Mouse (Mus musculus) MEL (cell line): ENCODE results near the gene Dlgap1. TPM values are rescaled to one million over a fixed set of nuclear protein-coding genes. Genes with fewer than 3 reads are reported as not detected.
A peak's percentile ranks its signal among the peaks of the same experiment; 100 is the strongest.

ENCODE experiments used
- DNase-seq: peaks from one replicate; pipeline ENCODE4 v3.0.0; 2011; ENCODE audit warnings: low read depth, low spot score
- H3K27ac ChIP-seq: 2 replicates; pipeline ENCODE4 v1.5.1; 2012; ENCODE audit warnings: low read depth, mild to moderate bottlenecking, control low read depth, low read length, moderate library complexity; ENCODE audit not compliant: control insufficient read depth
- H3K27me3 ChIP-seq, 2 experiments: fragments of 150-350 bp in 1 of 2; sonication (generic) in 1 of 2; 2 replicates each; pipeline ENCODE4 v1.6.1; 2012; ENCODE audit warnings: low read length in 2 of 2, mild to moderate bottlenecking in 2 of 2, improper control_type of control experiment in 1 of 2, moderate library complexity in 1 of 2; ENCODE audit not compliant: insufficient read depth in 2 of 2, control insufficient read depth in 1 of 2
- H3K36me3 ChIP-seq, 2 experiments: 2 replicates each; pipeline ENCODE4 v1.6.1; 2012 to 2014; ENCODE audit warnings: low read length in 2 of 2, improper control_type of control experiment in 1 of 2, inconsistent platforms in 1 of 2, mild to moderate bottlenecking in 1 of 2; ENCODE audit not compliant: insufficient read depth in 2 of 2, control insufficient read depth in 1 of 2
- H3K4me1 ChIP-seq, 2 experiments: fragments of 150-350 bp in 1 of 2; sonication (generic) in 1 of 2; 2 replicates each; pipeline ENCODE4 v1.6.1; 2012; ENCODE audit warnings: low read length in 2 of 2, improper control_type of control experiment in 1 of 2, mild to moderate bottlenecking in 1 of 2; ENCODE audit not compliant: insufficient read depth in 2 of 2, control insufficient read depth in 1 of 2
- H3K4me3 ChIP-seq, 2 experiments: fragments of 150-350 bp in 1 of 2; sonication (generic) in 1 of 2; 2 replicates each; pipeline ENCODE4 v1.5.1; 2012; ENCODE audit warnings: low read depth in 2 of 2, low read length in 2 of 2, mild to moderate bottlenecking in 2 of 2, moderate library complexity in 2 of 2, control low read depth in 1 of 2, improper control_type of control experiment in 1 of 2; ENCODE audit not compliant: control insufficient read depth in 1 of 2, insufficient read depth in 1 of 2
- H3K79me2 ChIP-seq: 2 replicates; pipeline ENCODE4 v1.6.1; 2012; ENCODE audit warnings: mild to moderate bottlenecking, low read length, moderate library complexity; ENCODE audit not compliant: control insufficient read depth, poor library complexity, insufficient read depth
- H3K9ac ChIP-seq: 2 replicates; pipeline ENCODE4 v1.6.1; 2012; ENCODE audit warnings: low read depth, mild to moderate bottlenecking, control low read depth, low read length, moderate library complexity; ENCODE audit not compliant: control insufficient read depth, poor library complexity, severe bottlenecking
- H3K9me3 ChIP-seq: fragments of 150-350 bp; sonication (generic); replicated peaks from 2 replicates; pipeline ENCODE4 v1.6.1; 2012; ENCODE audit warnings: mild to moderate bottlenecking, low read length, improper control_type of control experiment, moderate library complexity; ENCODE audit not compliant: insufficient read depth
- BHLHE40 ChIP-seq: IDR thresholded peaks from 2 replicates; pipeline ENCODE4 v1.6.1; 2012; ENCODE audit warnings: low read depth, mild to moderate bottlenecking, inconsistent platforms, low read length, improper control_type of control experiment, borderline replicate concordance
- CHD2 ChIP-seq: IDR thresholded peaks from 2 replicates; pipeline ENCODE4 v1.6.1; 2011; ENCODE audit warnings: low read length, improper control_type of control experiment
- CTCF ChIP-seq, 3 experiments: IDR thresholded peaks in 2 of 3; conservative IDR thresholded peaks in 1 of 3; 2 replicates each; pipeline ENCODE4 v1.5.1; 2011 to 2012; ENCODE audit warnings: low read length in 3 of 3, low read depth in 2 of 3, mild to moderate bottlenecking in 2 of 3, improper control_type of control experiment in 1 of 3, inconsistent platforms in 1 of 3, mixed read lengths in 1 of 3, moderate library complexity in 1 of 3; ENCODE audit not compliant: control insufficient read depth in 1 of 3, insufficient read depth in 1 of 3, poor library complexity in 1 of 3, severe bottlenecking in 1 of 3
- E2F4 ChIP-seq: IDR thresholded peaks from 2 replicates; pipeline ENCODE4 v1.6.1; 2011; ENCODE audit warnings: low read depth, low read length, improper control_type of control experiment, borderline replicate concordance
- ELF1 ChIP-seq: IDR thresholded peaks from 2 replicates; pipeline ENCODE4 v1.6.1; 2014; ENCODE audit warnings: low read depth, mild to moderate bottlenecking, inconsistent platforms, low read length, improper control_type of control experiment, moderate library complexity
- EP300 ChIP-seq, 2 experiments: IDR thresholded peaks; 2 replicates each; pipeline ENCODE4 v1.6.1; 2011; ENCODE audit warnings: improper control_type of control experiment in 2 of 2, low read length in 2 of 2, low read depth in 1 of 2, mild to moderate bottlenecking in 1 of 2
- ETS1 ChIP-seq: IDR thresholded peaks from 2 replicates; pipeline ENCODE4 v1.6.1; 2012; ENCODE audit warnings: low read depth, mild to moderate bottlenecking, inconsistent platforms, low read length, improper control_type of control experiment, moderate library complexity
- GATA1 ChIP-seq: IDR thresholded peaks from 2 replicates; pipeline ENCODE4 v1.6.1; 2011; ENCODE audit warnings: low read depth, low read length, improper control_type of control experiment
- HCFC1 ChIP-seq: IDR thresholded peaks from 2 replicates; pipeline ENCODE4 v1.6.1; 2012; ENCODE audit warnings: low read depth, mild to moderate bottlenecking, inconsistent platforms, low read length, improper control_type of control experiment, moderate library complexity
- JUND ChIP-seq: IDR thresholded peaks from 2 replicates; pipeline ENCODE4 v1.6.1; 2011; ENCODE audit warnings: low read depth, mild to moderate bottlenecking, improper control_type of control experiment, low read length
- MAX ChIP-seq: IDR thresholded peaks from 2 replicates; pipeline ENCODE4 v1.6.1; 2011; ENCODE audit warnings: low read length, improper control_type of control experiment
- MAZ ChIP-seq: IDR thresholded peaks from 2 replicates; pipeline ENCODE4 v1.6.1; 2012; ENCODE audit warnings: low read depth, mild to moderate bottlenecking, inconsistent platforms, low read length, improper control_type of control experiment
- MYB ChIP-seq: IDR thresholded peaks from 2 replicates; pipeline ENCODE4 v1.6.1; 2011; ENCODE audit warnings: mild to moderate bottlenecking, low read depth, low read length, improper control_type of control experiment
- MYC ChIP-seq: IDR thresholded peaks from 2 replicates; pipeline ENCODE4 v1.6.1; 2011; ENCODE audit warnings: low read depth, mild to moderate bottlenecking, low read length, improper control_type of control experiment, moderate library complexity
- NELFE ChIP-seq: IDR thresholded peaks from 2 replicates; pipeline ENCODE4 v1.6.1; 2011; ENCODE audit warnings: low read depth, low read length, improper control_type of control experiment
- NRF1 ChIP-seq: IDR thresholded peaks from 2 replicates; pipeline ENCODE4 v1.6.1; 2014; ENCODE audit warnings: low read depth, mild to moderate bottlenecking, inconsistent platforms, low read length, improper control_type of control experiment, moderate library complexity; ENCODE audit not compliant: poor library complexity, insufficient read depth, severe bottlenecking
- POLR2AphosphoS5 ChIP-seq: IDR thresholded peaks from 2 replicates; pipeline ENCODE4 v1.6.1; 2012; ENCODE audit warnings: low read depth, borderline replicate concordance, mild to moderate bottlenecking, inconsistent platforms, low read length, moderate library complexity, mixed read lengths
- RCOR1 ChIP-seq: IDR thresholded peaks from 2 replicates; pipeline ENCODE4 v1.6.1; 2012; ENCODE audit warnings: low read depth, mild to moderate bottlenecking, inconsistent platforms, low read length, improper control_type of control experiment
- SMC3 ChIP-seq: IDR thresholded peaks from 2 replicates; pipeline ENCODE4 v1.6.1; 2011; ENCODE audit warnings: low read depth, low read length, improper control_type of control experiment
- TAL1 ChIP-seq: IDR thresholded peaks from 2 replicates; pipeline ENCODE4 v1.6.1; 2012; ENCODE audit warnings: mild to moderate bottlenecking, inconsistent platforms, low read length, moderate library complexity, mixed read lengths
- TBP ChIP-seq: IDR thresholded peaks from 2 replicates; pipeline ENCODE4 v1.8.0; 2011; ENCODE audit warnings: low read depth, low read length, improper control_type of control experiment
- TCF12 ChIP-seq: IDR thresholded peaks from 2 replicates; pipeline ENCODE4 v1.6.1; 2014; ENCODE audit warnings: low read depth, mild to moderate bottlenecking, inconsistent platforms, low read length, improper control_type of control experiment, moderate library complexity
- UBTF ChIP-seq: IDR thresholded peaks from 2 replicates; pipeline ENCODE4 v1.6.1; 2012; ENCODE audit warnings: low read depth, mild to moderate bottlenecking, inconsistent platforms, low read length, improper control_type of control experiment, moderate library complexity, borderline replicate concordance; ENCODE audit not compliant: insufficient read depth
- USF1 ChIP-seq: IDR thresholded peaks from 2 replicates; pipeline ENCODE4 v1.6.1; 2014; ENCODE audit warnings: low read depth, mild to moderate bottlenecking, inconsistent platforms, low read length, improper control_type of control experiment, moderate library complexity
- USF2 ChIP-seq, 2 experiments: IDR thresholded peaks; 2 replicates each; pipeline ENCODE4 v1.6.1; 2011 to 2012; ENCODE audit warnings: improper control_type of control experiment in 2 of 2, low read length in 2 of 2, borderline replicate concordance in 1 of 2, inconsistent platforms in 1 of 2, low read depth in 1 of 2, mild to moderate bottlenecking in 1 of 2; ENCODE audit not compliant: insufficient read depth in 1 of 2
- ZC3H11A ChIP-seq: IDR thresholded peaks from 2 replicates; pipeline ENCODE4 v1.6.1; 2012; ENCODE audit warnings: low read depth, mild to moderate bottlenecking, inconsistent platforms, low read length, improper control_type of control experiment
- ZKSCAN1 ChIP-seq: IDR thresholded peaks from 2 replicates; pipeline ENCODE4 v1.6.1; 2012; ENCODE audit warnings: low read depth, mild to moderate bottlenecking, inconsistent platforms, low read length, improper control_type of control experiment, moderate library complexity
- polyA plus RNA-seq, 2 experiments: library from polyadenylated mRNA; stranded (reverse) in 1 of 2; unstranded in 1 of 2; fragments of >175 nt in 1 of 2; fragments of >200 nt in 1 of 2; gene quantifications; 2 replicates each; pipeline versions ENCODE4 v1.2.1 to v1.2.4; 2012; ENCODE audit warnings: low replicate concordance in 2 of 2, low read depth in 1 of 2; ENCODE audit not compliant: insufficient read length in 2 of 2, insufficient read depth in 1 of 2, missing spikeins in 1 of 2
- total RNA-seq: library from RNA; depleted of rRNA; stranded (reverse); fragments of 300-350 nt; gene quantifications from 2 replicates; pipeline ENCODE4 v1.2.3, GENCODE M21; 2012

The Dlgap1 gene
- total and polyA plus RNA-seq, 3 experiments, result 0.06 TPM; not detected in 2

- TF ChIP-seq RCOR1 (no peak), SMC3 (peak; percentile 88), ZC3H11A (peak; percentile 61), ELF1 (no peak), MYC (peak; percentile 89), POLR2AphosphoS5 (no peak), MAZ (peak; percentile 57; the same call in 1 of the 2 replicates), JUND (no peak), TCF12 (no peak)
Observed at GRCm38 (mm10) chr17:70755039-70755668, 786.3 kb downstream of the Dlgap1 start (continued).

GRCm38 (mm10) chr17:70755669-70756263 is 786.9 kb downstream of the Dlgap1 start:
- peak overlapping the region; percentile 40 to 47 for H3K4me3 ChIP-seq
- no peak overlapping the region for H3K27ac ChIP-seq
- no peaks in the 10 kb centered on the region for H3K9me3 ChIP-seq

GRCm38 (mm10) chr17:70762001-70762400 is 793.1 kb downstream of the Dlgap1 start:
- Histone ChIP-seq H3K4me1 (no peaks in the 10 kb centered on the region), H3K27me3 (no peaks in the 10 kb centered on the region; a peak in 2 of 4 replicates), H3K27ac (no peak overlapping the region), H3K79me2 (no peaks in the 10 kb centered on the region), H3K36me3 (no peaks in the 10 kb centered on the region), H3K4me3 (no peak overlapping the region), H3K9me3 (no peaks in the 10 kb centered on the region), H3K9ac (no peak overlapping the region)
- no peak for DNase-seq
- TF ChIP-seq CHD2 (no peak), NRF1 (no peak), TAL1 (no peak), USF1 (no peak), MAZ (no peak), MYB (no peak), RCOR1 (no peak), UBTF (no peak), EP300 (IDR thresholded peaks at IDR 0.05; ENCODE audit: low read depth in 1 of 2, low read length in 2 of 2) (no peak), HCFC1 (no peak), ELF1 (no peak), GATA1 (no peak), MAX (no peak), CTCF (IDR thresholded peaks at IDR 0.05 in 2 of 3, conservative IDR thresholded peaks at IDR 0.05 in 1 of 3; ENCODE audit: control insufficient read depth in 1 of 3, insufficient read depth in 1 of 3, low read depth in 2 of 3, low read length in 3 of 3, poor library complexity in 1 of 3, severe bottlenecking in 1 of 3) (no peak), NELFE (no peak)

More at GRCm38 (mm10) chr17:70755669-70756263, 786.9 kb downstream of the Dlgap1 start:
- H3K36me3 ChIP-seq, result no peaks in the 10 kb centered on the region
- H3K9ac ChIP-seq, result 0 out of 2 replicates have a peak overlapping the region, but pooled peaks have one; percentile 4
- no peaks in the 10 kb centered on the region; a peak in 1 of 4 replicates for H3K4me1 ChIP-seq
- no peaks in the 10 kb centered on the region for H3K79me2 ChIP-seq
- peak; percentile 25 for DNase-seq
- TF ChIP-seq ZKSCAN1, result no peak
- TF ChIP-seq BHLHE40, result no peak
- TF ChIP-seq GATA1, result no peak
- no peak for TF ChIP-seq NRF1
- no peak for TF ChIP-seq ETS1
- TF ChIP-seq UBTF, result no peak
- TF ChIP-seq MAZ, result no peak
- no peak for TF ChIP-seq USF2 (IDR thresholded peaks at IDR 0.05; ENCODE audit: borderline replicate concordance in 1 of 2, insufficient read depth in 1 of 2, low read depth in 1 of 2, low read length in 2 of 2)
- no peak for TF ChIP-seq MAX
- no peak for TF ChIP-seq RCOR1
- no peak for TF ChIP-seq TBP
- TF ChIP-seq E2F4, result no peak
- no peak for TF ChIP-seq NELFE
- TF ChIP-seq, all 39 proteins: peak for 0
- H3K27me3 ChIP-seq, result no peaks in the 10 kb centered on the region; a peak in 1 of 4 replicates
